Mouse (Mus musculus): ENCODE data around the gene Mast4. TPM values are rescaled to one million over a fixed set of nuclear protein-coding genes. Genes with fewer than 3 reads are reported as not detected.
"Not testable (repeated sequence)": the region's sequence is repeated elsewhere in the genome, so short reads cannot be mapped to it uniquely, and the experiment has no call there.

The Mast4 gene
- total RNA-seq (2021), result 10 to 100 TPM; 48.4 to 58.4 TPM
- long read RNA-seq, experiment 1, partial matches to known transcripts, result 0 of 9 reads
- long read RNA-seq, experiment 1, other reads (novel, unspliced or antisense), result 9 of 9 reads
- long read RNA-seq, experiment 2, partial matches to known transcripts, result 0 of 9 reads
- long read RNA-seq, experiment 2, other reads (novel, unspliced or antisense), result 9 of 9 reads

GRCm38 (mm10) chr13:103334392-103334686 lies at the start of gene Mast4:
TSS of gene Mast4 (minus strand) at chr13:103334497.
- DNase-seq (ENCODE audit: low spot score in 2 of 2), result peak; percentile 78 to 86

DNA sequence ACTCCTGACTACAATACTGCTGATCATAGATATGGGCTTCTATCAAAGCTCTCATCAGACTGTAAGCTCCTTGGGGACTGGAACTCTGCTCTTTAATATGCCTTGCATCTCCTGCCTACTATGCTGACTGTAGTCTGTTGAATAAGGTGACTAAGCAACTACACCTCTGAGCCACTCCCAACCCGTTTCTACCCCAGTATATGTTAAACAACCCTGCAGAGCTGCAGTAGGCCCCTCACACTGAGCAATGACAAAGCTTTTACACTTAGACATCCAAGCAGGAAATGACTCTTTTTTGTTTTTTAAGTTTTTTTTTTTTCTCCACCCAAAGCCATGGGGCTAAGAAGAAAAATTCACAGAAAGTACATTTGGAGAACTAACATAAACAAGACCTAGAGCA lies 40.2 kb upstream of the Mast4 start:
- no peak for DNase-seq (ENCODE audit: low spot score in 2 of 2)

DNA sequence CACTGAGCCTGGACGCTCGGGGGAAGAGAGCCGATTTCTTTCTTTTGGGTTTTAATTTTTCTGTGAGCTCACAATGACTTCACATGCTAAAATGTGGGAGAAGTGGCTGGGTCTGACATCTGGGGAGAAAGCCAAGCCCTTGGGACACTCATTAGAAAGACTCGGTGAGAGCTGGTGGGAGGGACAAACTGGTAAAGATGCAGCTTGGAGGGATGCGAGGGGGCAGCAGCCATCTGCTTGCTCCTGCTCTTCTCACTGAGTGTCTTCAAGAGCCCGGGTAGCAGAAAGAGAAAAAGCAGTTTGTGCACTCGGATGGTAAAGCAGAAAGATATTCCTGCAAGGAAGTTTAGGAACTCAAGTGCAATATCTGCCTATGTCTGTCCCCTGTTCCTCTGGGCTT lies 34.9 kb upstream of the Mast4 start:
- DNase-seq (ENCODE audit: low spot score in 2 of 2), result peak; percentile 1 to 2

- DNase-seq (ENCODE audit: low spot score in 2 of 2), result no peak
These were observed 28.9 kb upstream of the Mast4 start for GRCm38 (mm10) chr13:103363181-103363580.

GRCm38 (mm10) chr13:103357415-103357814 lies 23.1 kb upstream of the Mast4 start:
- not testable (repeated sequence) for DNase-seq (ENCODE audit: low spot score in 2 of 2)

- DNase-seq (ENCODE audit: low spot score in 2 of 2), result not testable (repeated sequence)
These were observed 22.6 kb upstream of the Mast4 start for GRCm38 (mm10) chr13:103356909-103357308.

- DNase-seq (ENCODE audit: low spot score in 2 of 2), result no peak
These were observed 20.4 kb upstream of the Mast4 start for GRCm38 (mm10) chr13:103354737-103355136.

DNA sequence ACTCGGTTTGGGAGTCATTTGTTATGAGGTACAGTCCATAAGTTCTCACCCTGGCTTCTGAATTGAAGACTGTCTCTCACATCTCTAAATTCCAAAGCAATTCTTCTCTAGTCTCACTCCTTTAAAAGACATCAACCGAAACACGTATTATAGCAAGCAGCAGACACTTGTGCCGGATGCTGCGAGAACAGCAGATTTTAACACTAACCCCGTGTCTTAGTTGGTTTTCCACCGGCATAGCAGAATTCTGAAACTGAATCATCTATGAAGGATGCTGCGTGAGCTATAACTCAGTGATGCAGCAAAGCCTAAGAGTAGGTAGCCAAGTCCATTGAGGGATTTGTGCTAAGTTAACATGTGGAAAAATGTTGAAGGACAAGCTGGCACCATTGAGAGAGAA lies 10.5 kb upstream of the Mast4 start:
- DNase-seq (ENCODE audit: low spot score in 2 of 2), result no peak

DNA sequence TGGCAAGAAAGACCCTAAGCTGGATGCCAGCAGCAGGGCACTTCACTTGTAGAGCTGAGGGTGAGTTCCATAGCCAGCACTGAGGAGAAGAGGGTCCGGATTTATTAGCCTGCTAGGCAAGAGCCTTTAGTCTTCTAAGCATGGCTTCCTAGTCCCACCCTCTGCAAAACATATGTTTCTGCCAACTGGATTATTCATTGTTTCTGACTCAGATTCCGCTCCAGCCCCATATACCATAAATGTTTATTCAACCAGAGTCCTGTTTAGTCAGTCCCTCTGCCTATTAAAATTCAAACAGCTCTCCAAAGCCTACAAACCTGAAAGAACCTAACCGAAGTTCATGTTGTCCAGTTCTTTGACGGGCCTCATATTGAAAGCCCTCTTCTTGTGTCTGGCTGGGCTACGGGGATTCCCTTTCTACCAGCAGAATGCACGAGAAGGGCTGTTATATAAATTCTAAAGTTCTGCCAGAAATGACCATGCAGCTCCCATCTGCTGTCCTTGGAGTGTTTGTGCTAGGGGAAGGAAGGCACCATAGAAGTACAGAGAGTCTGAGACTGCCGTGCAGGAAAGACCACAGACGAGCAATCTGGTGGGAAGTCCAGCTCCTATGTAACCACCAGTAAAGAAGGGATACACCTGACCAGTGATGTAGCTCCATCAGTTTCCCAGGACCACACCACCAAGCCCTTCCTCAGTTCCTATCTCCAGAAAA lies 9.9 kb upstream of the Mast4 start:
- DNase-seq (ENCODE audit: low spot score in 2 of 2), result no peak

DNA sequence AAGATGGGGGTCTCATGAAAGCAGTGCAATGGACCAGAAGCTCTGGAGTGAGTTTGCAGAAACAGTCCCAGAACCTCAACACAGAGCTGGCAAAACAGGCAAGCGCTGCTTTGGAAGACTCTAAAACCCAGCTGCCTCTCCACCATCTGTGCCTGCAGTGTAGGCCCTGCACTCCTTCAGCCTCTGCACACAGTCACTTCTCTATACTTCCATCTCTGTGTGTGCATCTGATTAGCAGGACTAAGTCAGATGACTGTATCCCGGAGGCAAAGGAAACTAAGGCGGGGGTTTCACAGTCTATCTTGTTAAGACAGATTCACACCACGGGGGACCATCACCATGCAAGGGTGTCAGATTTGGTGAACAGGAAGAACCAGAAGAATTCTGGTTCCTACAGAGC lies 6.7 kb upstream of the Mast4 start:
- no peak for DNase-seq (ENCODE audit: low spot score in 2 of 2)

- DNase-seq (ENCODE audit: low spot score in 2 of 2), result no peak
These were observed 4.3 kb upstream of the Mast4 start for GRCm38 (mm10) chr13:103338616-103339015.

DNA sequence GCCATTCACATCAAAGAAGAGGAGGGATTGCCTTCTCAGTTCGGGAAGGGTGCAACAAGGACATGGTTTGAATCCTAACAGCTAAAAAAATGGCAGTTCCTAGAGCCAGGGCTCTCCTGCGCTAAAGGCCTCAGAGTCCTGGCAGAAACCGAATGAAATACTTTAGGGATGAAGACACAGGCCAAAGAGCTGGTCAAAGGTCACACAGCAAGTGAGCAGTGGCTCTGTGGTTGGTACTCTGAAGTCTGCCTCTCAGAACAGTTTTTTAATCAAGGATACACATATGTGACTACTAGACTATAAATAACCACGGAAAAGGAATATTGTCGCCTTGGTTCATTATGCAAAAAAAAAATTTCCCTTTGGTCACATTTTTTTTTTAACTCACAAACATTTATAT lies 1.9 kb upstream of the Mast4 start:
- no peak for DNase-seq (ENCODE audit: low spot score in 2 of 2)

GRCm38 (mm10) chr13:103334723-103335458 lies 594 bp upstream of the Mast4 start:
- no peak for DNase-seq (ENCODE audit: low spot score in 2 of 2)

DNA sequence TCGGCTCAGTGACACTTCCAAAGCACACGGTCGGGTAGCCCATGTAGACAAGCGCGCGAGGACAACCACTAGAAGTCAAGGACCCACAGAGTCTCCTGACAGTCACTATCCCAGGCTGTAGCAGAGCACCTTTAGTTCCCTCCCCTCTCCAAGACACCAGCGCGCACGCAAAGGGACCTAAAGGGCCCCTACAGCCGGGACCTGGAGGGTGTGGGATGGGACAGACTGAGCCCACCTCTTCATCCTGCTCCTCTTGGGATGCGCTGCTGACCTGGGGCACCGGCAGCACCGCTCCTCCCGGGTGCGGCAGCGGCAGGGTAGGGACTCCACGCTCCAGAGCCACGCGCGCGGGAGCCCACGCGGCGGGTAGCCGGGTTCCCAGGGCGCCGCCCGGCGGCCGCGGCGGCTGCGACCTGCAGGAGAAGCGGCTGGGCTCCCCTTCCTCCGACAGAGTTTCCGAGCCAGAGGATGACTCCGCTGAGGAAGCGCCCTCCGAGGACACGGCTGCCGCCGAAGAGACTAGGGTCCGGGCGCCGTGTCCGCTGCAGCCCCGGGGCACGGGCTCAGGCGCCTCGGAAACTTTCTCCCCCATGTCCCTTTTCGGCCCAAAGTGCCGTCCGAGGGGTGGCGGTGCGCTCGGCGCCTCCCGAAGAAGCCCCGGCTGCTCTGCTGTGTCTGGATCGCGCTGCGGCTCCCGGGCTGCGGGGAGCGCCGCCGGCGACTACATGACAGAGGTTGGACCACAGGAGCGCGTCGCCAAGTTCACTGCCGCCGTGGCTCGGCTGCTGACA lies 501 bp downstream of the Mast4 start:
- DNase-seq (ENCODE audit: low spot score in 2 of 2), result peak in 1 of 2 experiments; percentile 28

GRCm38 (mm10) chr13:103333153-103333552 lies 1.1 kb downstream of the Mast4 start:
- DNase-seq (ENCODE audit: low spot score in 2 of 2), result no peak

DNA sequence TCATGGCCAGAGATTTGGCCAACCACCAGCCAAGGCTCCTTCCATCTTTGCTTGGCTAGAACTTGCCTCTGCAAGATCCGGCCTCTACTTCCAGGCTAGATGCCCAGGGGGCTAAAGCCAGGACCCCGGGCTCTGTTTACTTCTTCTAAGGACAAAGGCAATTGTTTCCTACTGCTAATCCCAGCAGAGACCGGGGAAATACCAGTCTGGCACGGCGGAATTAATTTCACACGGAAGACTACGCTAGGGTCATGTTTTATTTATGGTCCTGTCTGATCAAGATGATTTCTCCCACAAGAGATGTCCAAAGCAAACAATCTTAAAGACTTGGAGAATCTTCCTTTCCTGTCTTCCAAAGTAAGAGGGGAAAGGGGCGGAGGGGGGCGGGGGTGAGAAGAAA lies 1.6 kb downstream of the Mast4 start:
- no peak for DNase-seq (ENCODE audit: low spot score in 2 of 2)

DNA sequence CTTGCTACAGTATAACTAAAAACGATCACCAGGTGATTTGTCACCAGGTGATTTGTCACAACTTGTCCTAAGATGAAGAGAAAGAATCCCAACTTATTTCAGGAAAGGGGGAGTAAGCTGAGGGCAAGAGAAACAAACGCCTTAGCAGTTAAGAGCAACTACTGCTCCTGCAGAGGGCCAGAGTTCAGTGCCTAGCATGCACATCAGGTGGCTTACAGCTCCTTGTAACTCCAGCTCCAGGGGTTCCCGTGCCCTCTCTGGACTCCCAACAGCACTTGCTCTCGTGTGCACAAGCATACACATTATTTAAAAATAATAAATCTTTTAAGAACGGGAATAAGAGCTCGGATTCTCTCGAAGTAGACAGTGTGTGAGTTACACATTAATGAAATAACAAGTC lies 3.2 kb downstream of the Mast4 start:
- no peak for DNase-seq (ENCODE audit: low spot score in 2 of 2)

DNA sequence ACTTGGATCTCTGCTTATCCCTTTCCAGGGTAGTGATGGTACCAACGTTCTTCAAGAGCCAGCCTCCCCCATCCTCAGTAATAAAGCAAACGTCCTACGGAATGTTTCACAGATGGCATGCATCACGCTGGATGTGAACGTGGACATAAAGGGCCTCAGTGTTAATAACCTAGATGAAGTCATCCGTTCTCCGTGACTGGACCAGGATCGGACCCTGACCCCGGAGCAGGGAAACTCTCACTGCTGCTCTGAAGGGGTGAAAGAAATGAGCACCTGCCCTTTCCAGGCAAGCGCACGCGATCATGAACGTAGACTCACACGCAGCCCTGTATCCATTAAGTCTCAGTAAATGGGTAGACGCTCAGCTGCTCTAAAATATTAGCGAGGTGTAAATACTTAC lies 6.0 kb downstream of the Mast4 start:
- DNase-seq (ENCODE audit: low spot score in 2 of 2), result no peak

DNA sequence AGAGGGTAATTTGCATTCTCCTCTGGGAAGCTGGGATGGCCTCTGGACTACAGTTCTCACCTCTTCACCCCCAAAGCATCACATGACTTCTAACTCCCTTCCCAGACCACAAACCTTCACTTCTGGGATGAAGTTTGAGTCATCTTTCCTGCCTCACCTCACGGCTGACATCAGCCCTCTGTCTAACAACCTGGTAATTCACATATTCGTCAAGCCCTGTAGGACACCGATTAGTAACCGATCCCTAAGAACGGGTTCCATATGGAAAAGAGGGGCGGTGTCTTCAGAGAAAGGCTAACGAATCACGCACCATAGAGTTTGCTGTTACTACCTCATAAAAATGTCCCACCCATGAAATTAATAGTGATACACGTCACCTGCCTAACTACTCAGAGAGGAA lies 6.5 kb downstream of the Mast4 start:
- no peak for DNase-seq (ENCODE audit: low spot score in 2 of 2)

DNA sequence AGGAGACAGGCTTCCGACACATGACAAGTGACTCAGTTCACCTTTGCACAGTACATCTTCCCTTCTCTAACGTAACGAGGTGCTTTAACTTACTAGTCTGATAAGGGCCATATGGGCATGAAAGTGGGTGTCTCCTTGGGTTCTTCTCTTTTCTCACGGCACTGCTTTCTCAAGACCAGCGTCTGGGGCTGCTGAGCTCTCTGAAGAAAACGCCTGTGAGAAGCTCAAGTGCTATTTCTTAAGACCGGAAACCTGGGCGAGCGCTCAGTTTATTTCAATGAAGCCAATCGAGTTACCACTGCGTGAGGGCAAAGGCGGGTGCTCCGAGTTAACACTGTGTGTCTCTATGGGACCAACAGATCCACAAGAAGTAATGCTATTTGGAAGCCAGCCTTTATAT lies 8.1 kb downstream of the Mast4 start:
- no peak for DNase-seq (ENCODE audit: low spot score in 2 of 2)

- no peak for DNase-seq (ENCODE audit: low spot score in 2 of 2)
These were observed 14.4 kb downstream of the Mast4 start for GRCm38 (mm10) chr13:103319881-103320280.

- no peak for DNase-seq (ENCODE audit: low spot score in 2 of 2)
These were observed 15.0 kb downstream of the Mast4 start for GRCm38 (mm10) chr13:103319317-103319716.

All from layer of hippocampus, postnatal 14 days (tissue).